Mouse (Mus musculus) small intestine, adult 2 months (tissue): ENCODE measurements around the gene Vps52.

Experiments used
- CTCF ChIP-seq: fragments of 200-500 bp; IDR thresholded peaks from 2 replicates; pipeline ENCODE4 v1.5.1; 2012; ENCODE audit warnings: low read depth, mild to moderate bottlenecking, control low read depth, inconsistent platforms, low read length, moderate library complexity, mixed read lengths; ENCODE audit not compliant: insufficient replicate concordance, insufficient read length; ENCODE audit errors: extremely low read depth
- POLR2A ChIP-seq: fragments of 200-500 bp; IDR thresholded peaks from 2 replicates; pipeline ENCODE4 v1.6.1; 2012; ENCODE audit warnings: low read depth, mild to moderate bottlenecking, control low read depth, inconsistent platforms, low read length, moderate library complexity

- TF ChIP-seq CTCF (no peak), POLR2A (no peak)
These were observed 2.8 kb downstream of the Vps52 start for GRCm38 (mm10) chr17:33958451-33958850.
